Mouse (Mus musculus) gastrocnemius, postnatal 4 days (tissue): ENCODE measurements around the gene Haus2. TPM values are rescaled to one million over a fixed set of nuclear protein-coding genes. Genes with fewer than 3 reads are reported as not detected.
"Not testable (repeated sequence)": the region's sequence is repeated elsewhere in the genome, so short reads cannot be mapped to it uniquely, and the experiment has no call there.

Experiments
- DNase-seq, 2 experiments: peaks; one replicate each; pipeline ENCODE4 v3.0.0; 2021 to 2022; ENCODE audit warnings: low spot score in 2 of 2, mixed read lengths in 2 of 2
- long read RNA-seq, 2 experiments: library from polyadenylated mRNA; stranded (forward); transcript quantifications; one replicate each; pipeline ENCODE4 v2.0.0; 2021
- total RNA-seq, 2 experiments: library from RNA; stranded (reverse); gene quantifications; 2 replicates each; pipeline ENCODE4 v1.2.3; 2021

Haus2 gene
- total RNA-seq, result 10 to 100 TPM; 10.9 to 11.0 TPM
- long read RNA-seq, experiment 1, transcript Haus2-203 (6 exons, 3,154 nt), result major isoform, 8 of 9 reads
- long read RNA-seq, experiment 1, partial matches to known transcripts, result 0 of 9 reads
- long read RNA-seq, experiment 1, other reads (novel, unspliced or antisense), result 0 of 9 reads
- long read RNA-seq, experiment 2, transcript Haus2-203 (6 exons, 3,154 nt), result major isoform, 10 of 12 reads
- long read RNA-seq, experiment 2, partial matches to known transcripts, result 0 of 12 reads
- long read RNA-seq, experiment 2, other reads (novel, unspliced or antisense), result 0 of 12 reads

DNA sequence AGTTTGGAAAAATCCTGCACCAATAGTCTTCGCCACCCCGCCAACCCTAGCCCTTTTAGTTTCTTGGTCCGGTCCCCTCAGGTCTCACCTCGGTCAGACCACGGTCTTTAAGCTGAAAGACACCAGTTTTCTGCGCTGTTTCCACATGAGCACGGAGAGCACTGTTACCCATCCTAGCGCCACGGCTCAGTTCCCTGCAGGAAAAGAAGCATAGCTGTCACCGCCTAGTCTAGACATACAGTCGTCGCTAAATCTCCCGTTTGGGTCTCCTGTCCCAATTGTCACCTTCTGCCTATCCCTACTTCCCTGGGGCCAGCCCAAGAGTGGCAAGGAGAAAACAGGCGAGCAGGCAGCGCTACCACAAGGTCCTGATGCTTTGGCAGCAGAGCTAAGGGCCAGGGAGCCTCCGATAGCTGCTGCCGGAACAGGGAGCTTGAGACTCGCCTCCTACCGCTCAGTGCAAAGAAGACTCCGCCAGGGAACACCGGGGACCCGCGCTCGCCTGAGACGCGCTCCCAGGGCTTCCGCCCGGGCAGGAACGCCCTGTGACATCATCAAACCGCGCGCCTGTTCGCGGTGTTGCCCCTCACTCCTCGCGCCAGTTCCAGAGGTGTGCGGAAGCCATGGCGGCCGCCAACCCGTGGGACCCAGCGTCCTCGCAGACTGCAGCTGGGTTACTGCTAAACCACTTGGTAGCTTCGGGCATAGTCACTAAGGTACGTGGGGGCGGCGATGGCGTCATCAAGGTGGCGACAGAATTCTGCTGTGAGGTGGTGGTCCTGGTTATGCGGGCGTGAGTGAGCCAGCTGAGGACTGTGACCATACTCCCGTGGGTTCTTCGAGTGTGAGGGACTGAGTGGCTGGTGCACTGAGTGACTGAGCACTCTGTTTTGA, at the start of gene Haus2, which contains the start of gene Lrrc57:
TSS of gene Haus2 (plus strand) at position 554 of the 894 bp plus-strand sequence.
TSS of gene Lrrc57 (minus strand) at position 691 of the 894 bp plus-strand sequence.
- DNase-seq, result peak; percentile 89 to 92

GRCm38 (mm10) chr2:120561524-120561923, 47.7 kb upstream of the Haus2 start:
- no peak for DNase-seq

GRCm38 (mm10) chr2:120562859-120563234, 46.3 kb upstream of the Haus2 start:
- DNase-seq, result no peak

- DNase-seq, result peak; percentile 69 to 86
Observed at GRCm38 (mm10) chr2:120563235-120563990, 45.8 kb upstream of the Haus2 start, which contains the start of gene Zfp106. Gene Zfp106 (minus strand): TSS chr2:120563843.

GRCm38 (mm10) chr2:120564548-120565188, 44.5 kb upstream of the Haus2 start:
- not testable (repeated sequence) for DNase-seq

GRCm38 (mm10) chr2:120565363-120565762, 43.8 kb upstream of the Haus2 start:
- no peak for DNase-seq

- DNase-seq, result peak; percentile 90 to 93
Observed at GRCm38 (mm10) chr2:120566886-120567797, 42.0 kb upstream of the Haus2 start, which contains the start of gene Snap23. Gene Snap23 (plus strand): TSS chr2:120567671.

DNA sequence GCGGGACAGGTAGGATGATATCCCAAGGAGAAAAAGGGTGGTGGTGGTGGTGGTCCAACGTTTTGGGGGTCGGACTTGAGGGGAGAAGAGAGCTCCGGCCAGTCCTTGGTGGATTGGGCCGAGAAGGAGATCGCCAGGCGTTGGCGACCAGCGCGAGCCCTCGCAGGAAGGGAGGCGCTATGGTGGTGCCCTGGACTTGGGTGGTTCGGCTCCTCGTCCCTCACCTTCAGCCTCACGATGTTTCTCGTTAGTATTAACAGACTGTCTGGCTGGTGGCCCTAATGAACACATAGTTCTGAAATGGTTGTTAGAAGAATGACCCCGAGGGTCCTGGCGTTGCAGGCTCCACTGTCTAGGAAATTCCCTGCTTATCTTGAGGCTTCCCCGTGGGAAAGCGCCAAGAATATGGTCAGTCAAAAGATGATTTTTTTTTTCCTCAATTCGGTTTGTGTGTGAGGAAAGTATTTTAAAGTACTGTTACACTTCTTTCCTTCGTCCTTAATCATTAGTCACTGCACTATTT, 41.3 kb upstream of the Haus2 start:
- DNase-seq, result no peak

GRCm38 (mm10) chr2:120571081-120571480, 38.1 kb upstream of the Haus2 start:
- no peak for DNase-seq

GRCm38 (mm10) chr2:120572161-120572560, 37.0 kb upstream of the Haus2 start:
- DNase-seq, result not testable (repeated sequence)

GRCm38 (mm10) chr2:120575121-120575520, 34.1 kb upstream of the Haus2 start:
- no peak for DNase-seq

DNA sequence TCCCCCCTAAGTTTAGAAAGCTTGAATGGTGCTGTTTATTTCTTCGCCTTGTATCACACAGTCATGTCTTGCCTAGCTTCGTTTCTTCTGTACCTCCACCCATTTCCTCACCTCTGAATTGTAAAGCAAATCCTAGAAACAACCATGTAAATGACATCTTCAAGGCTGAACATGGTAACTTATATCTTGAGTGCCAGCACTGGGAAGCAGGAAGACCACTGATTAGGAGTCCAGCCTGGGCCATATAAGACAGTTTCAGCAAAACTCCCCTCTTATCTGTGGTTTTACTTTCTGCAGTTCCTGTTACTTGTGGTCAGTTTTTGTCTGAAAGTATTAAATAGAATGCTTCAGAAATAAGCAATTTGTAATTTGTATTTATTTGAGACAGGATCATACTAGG, 33.2 kb upstream of the Haus2 start:
- no peak for DNase-seq

DNA sequence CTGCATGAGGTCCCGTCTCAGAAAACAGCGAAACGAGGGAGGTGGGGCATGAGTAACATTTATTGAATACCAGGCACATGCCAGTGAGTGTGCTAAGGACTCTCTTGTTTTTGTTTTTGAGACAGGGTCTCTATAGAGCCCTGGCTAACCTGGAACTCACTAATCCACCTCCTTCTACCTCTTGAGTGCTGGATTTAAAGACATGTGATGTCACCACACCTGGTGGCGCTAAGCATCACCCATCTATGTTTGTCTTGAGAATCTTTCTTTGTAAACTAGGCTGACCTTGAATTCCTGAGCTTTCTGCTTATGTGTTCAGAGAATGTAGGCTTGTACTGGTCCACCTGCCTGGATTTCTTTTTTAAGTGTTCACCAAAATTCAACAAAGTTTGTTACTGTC, 31.4 kb upstream of the Haus2 start:
- DNase-seq, result no peak

DNA sequence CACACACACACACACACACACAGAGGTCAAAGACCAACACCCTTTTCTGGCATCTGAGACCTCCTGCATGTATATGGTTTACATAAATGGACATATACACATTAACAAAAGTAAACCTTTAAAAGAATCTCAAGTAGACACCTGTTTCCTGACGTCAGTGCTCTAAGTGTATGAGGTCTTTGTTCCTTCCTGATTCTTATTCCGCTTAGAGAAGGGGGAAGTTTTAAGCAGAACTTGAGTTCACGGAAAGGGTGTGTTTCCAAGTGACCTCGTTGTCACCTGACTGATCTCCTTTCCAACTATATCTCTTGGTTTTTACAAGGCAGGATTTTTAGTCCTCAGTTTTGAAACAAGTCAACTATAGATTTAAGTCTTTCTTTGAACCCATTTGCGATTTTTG, 30.9 kb upstream of the Haus2 start:
- DNase-seq, result no peak

- no peak for DNase-seq
Observed at GRCm38 (mm10) chr2:120589759-120590158, 19.4 kb upstream of the Haus2 start.

- DNase-seq, result no peak
Observed at GRCm38 (mm10) chr2:120592227-120592626, 17.0 kb upstream of the Haus2 start.

GRCm38 (mm10) chr2:120597734-120598133, 11.4 kb upstream of the Haus2 start:
- DNase-seq, result no peak

DNA sequence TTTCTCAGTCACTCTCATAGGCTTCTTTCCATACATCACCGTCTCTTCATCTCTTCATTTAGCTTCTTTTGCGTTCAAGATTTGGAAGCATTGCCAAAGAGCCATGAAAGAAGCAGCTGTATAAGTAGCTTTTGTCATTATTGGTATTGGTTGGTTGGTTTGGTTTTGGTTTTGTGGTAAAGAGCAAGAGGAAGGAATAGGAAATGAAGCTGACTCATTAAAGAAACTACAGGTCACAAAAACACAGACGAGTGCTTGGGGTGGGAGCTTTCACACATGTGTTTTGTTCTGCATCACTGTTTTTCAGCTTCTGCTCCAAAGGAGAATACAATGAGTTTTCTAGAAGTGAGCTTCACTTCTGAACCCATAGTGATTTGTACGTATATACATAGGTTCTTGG, 9.7 kb upstream of the Haus2 start:
- DNase-seq, result no peak

DNA sequence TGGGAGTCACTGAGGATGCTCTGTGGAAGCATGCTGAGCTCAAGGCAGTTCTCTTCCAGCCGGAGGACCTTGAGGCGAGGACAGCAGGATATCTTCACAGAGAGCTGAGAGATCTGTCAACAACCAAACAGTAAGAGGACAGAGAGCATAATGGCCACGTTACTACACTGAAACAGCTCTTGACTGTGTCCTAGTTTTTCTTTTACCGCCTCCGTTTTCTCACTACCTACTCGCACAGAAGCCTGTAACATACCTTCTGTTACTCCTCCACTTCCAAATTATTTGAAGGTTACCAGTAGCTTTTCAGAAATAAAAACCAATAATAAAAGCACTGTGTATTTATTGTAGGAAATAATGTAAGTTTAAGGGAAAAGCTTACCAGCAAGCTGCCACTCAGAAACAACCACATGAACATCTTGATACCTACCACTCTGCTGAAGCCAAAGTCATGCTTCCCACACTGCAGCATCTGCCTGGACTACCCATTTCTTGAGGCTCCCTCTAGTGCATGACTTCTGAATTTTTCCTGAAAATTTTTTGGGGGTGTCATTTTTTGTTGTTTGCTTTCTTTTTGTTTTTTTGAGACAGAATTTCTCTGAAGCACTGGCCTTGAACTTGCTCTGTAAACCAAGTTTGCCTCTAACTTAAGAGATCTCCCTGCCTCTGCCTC, 3.0 kb upstream of the Haus2 start:
- no peak for DNase-seq
